Mouse (Mus musculus): ENCODE measurements around the gene Gm7029. TPM values are rescaled to one million over a fixed set of nuclear protein-coding genes. Genes with fewer than 3 reads are reported as not detected.

Gm7029 gene
- total RNA-seq, 2 experiments from 2014 or later = not detected

Small RNA genes within 50 kb of the gene (microRNA-seq; reads per million reads assigned to microRNA genes)
- gene Gm27740 = 0 reads per million in 2 experiments

Other genes with a start within 250 kb of the Gm7029 start
- 1 to 10 TPM; 6.6 to 7.8 TPM for gene Zfp414, start 244.7 kb upstream of the Gm7029 start, total RNA-seq (2021)
- gene Pram1, start 235.8 kb upstream of the Gm7029 start, total RNA-seq (2021) = not detected
- 10 to 100 TPM; 57.9 to 64.7 TPM for gene Hnrnpm, start 187.0 kb upstream of the Gm7029 start, total RNA-seq (2021)
- 10 to 100 TPM; 83.8 to 92.6 TPM for gene March2, start 155.2 kb upstream of the Gm7029 start, total RNA-seq (2021)
- 100 to 1,000 TPM; 120 to 147 TPM for gene Rab11b, start 113.3 kb upstream of the Gm7029 start, total RNA-seq (2021)
- 10 to 100 TPM in 1 of 2 experiments, 1 to 10 TPM in 1; 8.0 to 11.7 TPM for gene Angptl4, start 92.0 kb upstream of the Gm7029 start, total RNA-seq (2021)
- gene Kank3, start 63.3 kb upstream of the Gm7029 start, total RNA-seq (2021) = 10 to 100 TPM; 15.3 to 22.5 TPM
- 100 to 1,000 TPM; 503 to 584 TPM for gene Rps28, start 49.3 kb upstream of the Gm7029 start, total RNA-seq (2021)
- 100 to 1,000 TPM; 325 to 364 TPM for gene Ndufa7, start 49.3 kb upstream of the Gm7029 start, total RNA-seq (2021)
- 10 to 100 TPM; 13.3 to 15.2 TPM for gene Cd320, start 30.7 kb upstream of the Gm7029 start, total RNA-seq (2021)
- 1 to 10 TPM in 1 of 2 experiments, under 1 TPM in 1; 0.74 to 1.1 TPM for gene Kifc1, start 16.8 kb downstream of the Gm7029 start, total RNA-seq (2021)
- not detected for gene Platr17, start 31.3 kb downstream of the Gm7029 start, total RNA-seq (2021)
- 10 to 100 TPM in 1 of 2 experiments, 1 to 10 TPM in 1; 9.3 to 11.3 TPM for gene Daxx, start 35.6 kb downstream of the Gm7029 start, total RNA-seq (2021)
- 10 to 100 TPM; 31.8 to 34.7 TPM for gene Tapbp, start 42.1 kb downstream of the Gm7029 start, total RNA-seq (2021)
- gene Zbtb22, start 42.1 kb downstream of the Gm7029 start, total RNA-seq (2021) = 10 to 100 TPM; 12.6 to 16.6 TPM
- 10 to 100 TPM; 26.5 to 28.3 TPM for gene Rgl2, start 55.7 kb downstream of the Gm7029 start, total RNA-seq (2021)
- 10 to 100 TPM; 56.7 to 58.6 TPM for gene Pfdn6, start 66.5 kb downstream of the Gm7029 start, total RNA-seq (2021)
- gene Wdr46, start 66.8 kb downstream of the Gm7029 start, total RNA-seq (2021) = 1 to 10 TPM; 8.4 to 9.7 TPM
- 1 to 10 TPM; 1.5 to 1.6 TPM for gene B3galt4, start 77.7 kb downstream of the Gm7029 start, total RNA-seq (2021)
- gene Vps52, start 82.0 kb downstream of the Gm7029 start, total RNA-seq (2021) = 10 to 100 TPM; 30.5 to 30.6 TPM
- gene Rps18, start 82.2 kb downstream of the Gm7029 start, total RNA-seq (2021) = 100 to 1,000 TPM; 282 to 369 TPM
- gene H2-K1, start 126.5 kb downstream of the Gm7029 start, total RNA-seq (2021) = 10 to 100 TPM; 25.6 to 32.9 TPM
- 10 to 100 TPM; 11.7 to 12.4 TPM for gene Ring1, start 150.8 kb downstream of the Gm7029 start, total RNA-seq (2021)
- gene H2-Ke6, start 154.2 kb downstream of the Gm7029 start, total RNA-seq (2021) = 10 to 100 TPM; 55.5 to 64.2 TPM
- 10 to 100 TPM; 40.8 to 45.2 TPM for gene Slc39a7, start 157.8 kb downstream of the Gm7029 start, total RNA-seq (2021)
- gene Rxrb, start 158.0 kb downstream of the Gm7029 start, total RNA-seq (2021) = 10 to 100 TPM; 34.5 to 35.3 TPM
- gene Col11a2, start 165.6 kb downstream of the Gm7029 start, total RNA-seq (2021) = 1 to 10 TPM; 9.3 to 9.6 TPM
- gene H2-Oa, start 218.5 kb downstream of the Gm7029 start, total RNA-seq (2021) = not detected
- 1 to 10 TPM; 3.6 to 4.9 TPM for gene H2-DMa, start 245.7 kb downstream of the Gm7029 start, total RNA-seq (2021)
- 10 to 100 TPM; 63.2 to 74.1 TPM for gene Brd2, start 248.8 kb downstream of the Gm7029 start, total RNA-seq (2021)